Mouse (Mus musculus): ENCODE results near the gene Ifi27l2b.

- TF ChIP-seq CTCF (IDR thresholded peaks at IDR 0.05; ENCODE audit: borderline replicate concordance, insufficient read depth, low read depth, low read length) (peak; percentile 92), POLR2A (IDR thresholded peaks at IDR 0.05; ENCODE audit: borderline replicate concordance, insufficient read depth, low read length) (peak; percentile 91)
Measured at GRCm38 (mm10) chr12:103425729-103426470, 31.1 kb downstream of the Ifi27l2b start, which contains the start of gene Ddx24.
